Mouse (Mus musculus) lung, embryonic 14.5 days (tissue): ENCODE results near the gene Grm7. TPM values are rescaled to one million over a fixed set of nuclear protein-coding genes. Genes with fewer than 3 reads are reported as not detected.

ENCODE experiments used
- ATAC-seq: fragments of 200-750 bp; cut with Nextera tagmentation; 2 replicates; pipeline ENCODE4 v1.8.0; 2017; ENCODE audit warnings: mild to moderate bottlenecking, moderate TSS enrichment, moderate library complexity; ENCODE audit not compliant: insufficient read depth
- DNase-seq: peaks from one replicate; pipeline ENCODE4 v3.0.0-alpha.2; 2015
- H3K27ac ChIP-seq: fragments of 300-500 bp; sonication (generic); 2 replicates; pipeline ENCODE4 v1.5.1; 2014; ENCODE audit warnings: low read depth, mild to moderate bottlenecking, moderate library complexity
- H3K27me3 ChIP-seq: fragments of 300-500 bp; sonication (generic); 2 replicates; pipeline ENCODE4 v1.6.1; 2014; ENCODE audit warnings: low read length, control low read depth; ENCODE audit not compliant: insufficient read depth
- H3K36me3 ChIP-seq: fragments of 300-500 bp; sonication (generic); 2 replicates; pipeline ENCODE4 v1.6.1; 2014; ENCODE audit warnings: control low read depth; ENCODE audit not compliant: insufficient read depth
- H3K4me1 ChIP-seq: fragments of 300-500 bp; sonication (generic); 2 replicates; pipeline ENCODE4 v1.6.1; 2014; ENCODE audit warnings: antibody characterized with exemption, control low read depth; ENCODE audit not compliant: insufficient read depth
- H3K4me2 ChIP-seq: fragments of 300-500 bp; sonication (generic); 2 replicates; pipeline ENCODE4 v1.6.1; 2014; ENCODE audit warnings: mild to moderate bottlenecking
- H3K4me3 ChIP-seq: fragments of 300-500 bp; sonication (generic); 2 replicates; pipeline ENCODE4 v1.5.1; 2014; ENCODE audit warnings: low read depth, low read length
- H3K9ac ChIP-seq: fragments of 300-500 bp; sonication (generic); 2 replicates; pipeline ENCODE4 v1.6.1; 2014
- H3K9me3 ChIP-seq: fragments of 300-500 bp; sonication (generic); 2 replicates; pipeline ENCODE4 v1.6.1; 2016; ENCODE audit warnings: low read depth, low read length, control low read depth
- CTCF ChIP-seq: IDR thresholded peaks from 2 replicates; pipeline ENCODE4 v1.5.1; 2016; ENCODE audit warnings: antibody characterized with exemption, low read depth
- WGBS: fragments of 180-500 bp; shearing (Covaris S2); extraction: QIAGEN DNeasy Blood & Tissue Kit; methylation state at CpG from one replicate; pipeline ENCODE4 v1.1.7; 2014; 5-methylcytosine and 5-hydroxymethylcytosine counted together
- polyA plus RNA-seq: library from polyadenylated mRNA; unstranded; fragments of >200 nt; fragmentation: Nextera tagmentation; extraction: Ambion mirVana; gene quantifications from 2 replicates; pipeline ENCODE4 v1.2.1, GENCODE M21; 2014

The Grm7 gene
- polyA plus RNA-seq, 1 experiment from 2014 or later = not detected

- Histone ChIP-seq H3K4me1 (no peaks in the 10 kb centered on the region), H3K4me2 (no peak overlapping the region), H3K27ac (no peak overlapping the region), H3K36me3 (no peaks in the 10 kb centered on the region), H3K4me3 (no peak overlapping the region), H3K9me3 (no peaks in the 10 kb centered on the region), H3K27me3 (no peaks in the 10 kb centered on the region), H3K9ac (no peak overlapping the region)
- DNase-seq (no peak), ATAC-seq (no peak)
- 62% methylated on average over 1 of the region's 1 CpGs for WGBS
- no peak for TF ChIP-seq CTCF
Measured at GRCm38 (mm10) chr6:110690954-110691353, 45.6 kb downstream of the Grm7 start.

- WGBS = 71% methylated on average over 5 of the region's 5 CpGs
- no peaks in the 10 kb centered on the region for H3K27me3 ChIP-seq
- H3K9ac ChIP-seq = no peak overlapping the region
- no peak overlapping the region for H3K4me3 ChIP-seq
- no peak for ATAC-seq
- no peak overlapping the region for H3K4me2 ChIP-seq
- no peaks in the 10 kb centered on the region for H3K4me1 ChIP-seq
- TF ChIP-seq CTCF = no peak
- no peaks in the 10 kb centered on the region for H3K36me3 ChIP-seq
- no peak for DNase-seq
- H3K27ac ChIP-seq = no peak overlapping the region
- no peaks in the 10 kb centered on the region for H3K9me3 ChIP-seq
Measured at GRCm38 (mm10) chr6:110709763-110710162, 64.4 kb downstream of the Grm7 start.

DNA sequence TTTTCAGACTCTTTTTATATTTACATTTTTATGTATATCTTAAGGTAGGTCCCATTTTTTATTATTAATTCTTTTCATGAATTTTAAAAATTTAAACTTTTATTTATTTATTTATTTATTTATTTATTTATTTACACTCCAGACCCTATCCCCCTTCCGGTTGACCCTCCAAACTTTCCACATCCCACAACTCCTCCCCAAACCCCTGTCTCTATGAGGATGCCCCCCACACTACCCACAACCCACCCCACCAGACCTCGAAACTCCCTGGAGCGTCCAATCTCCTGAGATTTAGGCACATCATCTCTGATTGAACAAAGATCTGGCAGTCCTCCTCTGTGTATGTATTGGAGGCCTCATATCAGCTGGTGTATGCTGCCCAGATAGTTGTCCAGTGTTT, 69.6 kb downstream of the Grm7 start:
- Histone ChIP-seq H3K4me3 (no peak overlapping the region), H3K27ac (no peak overlapping the region), H3K4me1 (no peaks in the 10 kb centered on the region), H3K27me3 (no peaks in the 10 kb centered on the region), H3K4me2 (no peak overlapping the region), H3K36me3 (no peaks in the 10 kb centered on the region), H3K9me3 (no peaks in the 10 kb centered on the region), H3K9ac (no peak overlapping the region)
- TF ChIP-seq CTCF = no peak
- 92% methylated on average over 3 of the region's 3 CpGs for WGBS
- DNase-seq (no peak), ATAC-seq (no peak)

GRCm38 (mm10) chr6:110723371-110723770, 78.0 kb downstream of the Grm7 start:
- 83% methylated on average over 4 of the region's 4 CpGs for WGBS

GRCm38 (mm10) chr6:110733914-110734313, 88.5 kb downstream of the Grm7 start:
- no peak overlapping the region for H3K27ac ChIP-seq
- no peak overlapping the region for H3K4me3 ChIP-seq
- no peak for TF ChIP-seq CTCF
- H3K9me3 ChIP-seq = no peaks in the 10 kb centered on the region
- no peaks in the 10 kb centered on the region for H3K27me3 ChIP-seq
- no peak overlapping the region for H3K9ac ChIP-seq
- no peak for ATAC-seq
- no peak for DNase-seq
- H3K4me2 ChIP-seq = no peak overlapping the region
- 87% methylated on average over 2 of the region's 2 CpGs for WGBS
- H3K36me3 ChIP-seq = no peaks in the 10 kb centered on the region
- no peaks in the 10 kb centered on the region for H3K4me1 ChIP-seq

More at GRCm38 (mm10) chr6:110723371-110723770, 78.0 kb downstream of the Grm7 start:
- Histone ChIP-seq H3K9me3 (no peaks in the 10 kb centered on the region), H3K36me3 (no peaks in the 10 kb centered on the region), H3K4me2 (no peak overlapping the region), H3K9ac (no peak overlapping the region), H3K27ac (no peak overlapping the region), H3K4me1 (no peaks in the 10 kb centered on the region), H3K4me3 (no peak overlapping the region), H3K27me3 (no peaks in the 10 kb centered on the region)
- TF ChIP-seq CTCF = no peak
- ATAC-seq = no peak
- no peak for DNase-seq

GRCm38 (mm10) chr6:110743981-110744670, 98.7 kb downstream of the Grm7 start:
- Histone ChIP-seq H3K4me3 (no peak overlapping the region), H3K9ac (no peak overlapping the region), H3K4me1 (no peaks in the 10 kb centered on the region), H3K27ac (no peak overlapping the region), H3K9me3 (no peaks in the 10 kb centered on the region), H3K4me2 (no peak overlapping the region), H3K36me3 (no peaks in the 10 kb centered on the region), H3K27me3 (no peaks in the 10 kb centered on the region)
- TF ChIP-seq CTCF = no peak
- ATAC-seq (no peak), DNase-seq (peak; percentile 53)
- 28% methylated on average over 7 of the region's 7 CpGs for WGBS

GRCm38 (mm10) chr6:110755921-110756320, 110.5 kb downstream of the Grm7 start:
- ATAC-seq (no peak), DNase-seq (no peak)
- H3K9ac ChIP-seq = no peak overlapping the region
- no peaks in the 10 kb centered on the region for H3K36me3 ChIP-seq
- no peak for TF ChIP-seq CTCF
- 87% methylated on average over 5 of the region's 5 CpGs for WGBS
- no peaks in the 10 kb centered on the region for H3K27me3 ChIP-seq
- H3K4me2 ChIP-seq = no peak overlapping the region
- no peaks in the 10 kb centered on the region for H3K4me1 ChIP-seq
- H3K9me3 ChIP-seq = no peaks in the 10 kb centered on the region
- H3K4me3 ChIP-seq = no peak overlapping the region
- no peak overlapping the region for H3K27ac ChIP-seq
